20 mouse cellular contexts compared by ENCODE assay signal in the genomic region with DNA sequence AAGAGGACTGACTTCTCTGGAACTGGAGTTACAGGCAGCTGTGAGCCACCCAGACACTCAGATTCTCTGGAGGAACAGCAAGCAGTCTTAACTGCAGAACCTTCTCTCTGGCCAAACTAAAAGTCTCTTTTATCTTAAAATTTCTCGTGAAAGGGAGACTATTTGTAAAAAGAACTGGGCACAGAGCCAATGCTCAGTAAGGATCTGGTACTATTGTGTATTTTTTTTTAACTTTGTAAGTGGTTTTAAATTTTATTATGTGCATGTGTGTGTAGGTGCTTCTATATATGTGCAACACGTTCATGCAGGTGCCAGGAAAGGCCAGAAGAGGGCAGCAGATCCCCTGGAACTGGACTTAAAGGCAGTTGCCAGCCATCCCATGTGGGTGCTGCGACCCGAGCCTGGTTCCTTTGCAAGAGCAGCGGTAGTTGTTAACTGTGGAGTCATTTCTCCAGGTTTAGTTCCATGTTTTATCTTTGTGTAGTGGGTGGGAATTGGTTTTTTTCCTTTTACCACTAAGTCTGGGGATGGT. TPM values are rescaled to one million over a fixed set of nuclear protein-coding genes. Genes with fewer than 3 reads are reported as not detected.
DNase-seq lines count a peak whose midpoint lies in the region; ATAC-seq and TF ChIP-seq lines count a peak whose summit lies in the region.
"Had no signal": no experiment of that assay in that cellular context is flagged by ENCODE, and none has a peak within 500 bp of the region (broad histone marks: within the 10 kb centered on the region; RNA-seq: fewer than 3 reads in every experiment).

No protein-coding gene starts in this region.

- no peaks in the 10 kb centered on the region for H3K36me3 ChIP-seq in kidney, adult 2 months (ENCODE audit: control insufficient read depth, insufficient read depth, low read length)
- H3K36me3 ChIP-seq in testis, adult 2 months (ENCODE audit: control insufficient read depth, insufficient read depth, low read length) = no peaks in the 10 kb centered on the region
- H3K36me3 ChIP-seq in limb, embryonic 15.5 days = no peaks in the 10 kb centered on the region
- H3K36me3 ChIP-seq: G1E; heart, embryonic 13.5 days; hindbrain, embryonic 13.5 days; neural tube, embryonic 13.5 days had no signal

- H3K4me1 ChIP-seq in kidney, adult 2 months (ENCODE audit: control insufficient read depth, insufficient read depth, low read length) = peaks cover under 1% of the 10 kb centered on the region; the same call in 1 of the 2 replicates
- peaks cover 26% of the 10 kb centered on the region for H3K4me1 ChIP-seq in testis, adult 2 months (ENCODE audit: control insufficient read depth, insufficient read depth, low read length)
- H3K4me1 ChIP-seq in limb, embryonic 15.5 days = peaks cover 38% of the 10 kb centered on the region

- no peak overlapping the region for H3K4me3 ChIP-seq in kidney, adult 2 months (ENCODE audit: insufficient read depth, low read depth, low read length)
- H3K4me3 ChIP-seq in testis, adult 2 months (ENCODE audit: control insufficient read depth, low read depth, low read length) = peak overlapping the region; percentile 26
- no peak overlapping the region for H3K4me3 ChIP-seq in limb, embryonic 15.5 days
- H3K4me3 ChIP-seq: heart, embryonic 13.5 days; hindbrain, embryonic 13.5 days; neural tube, embryonic 13.5 days had no signal

- no peak for TF ChIP-seq POLR2A in kidney, adult 2 months (IDR thresholded peaks at IDR 0.05; ENCODE audit: low read depth, low read length)
- TF ChIP-seq POLR2A in testis, adult 2 months (IDR thresholded peaks at IDR 0.05; ENCODE audit: control insufficient read depth, low read depth, low read length) = no peak

- DNase-seq in kidney, adult 2 months = no peak
- DNase-seq in kidney, adult 9 months = no peak
- DNase-seq in testis, postnatal 14 days (ENCODE audit: low spot score) = no peak
- DNase-seq in R1 (ENCODE audit: low read depth, low spot score) = peak; percentile 57
- DNase-seq in layer of hippocampus, postnatal 14 days (ENCODE audit: low spot score in 2 of 2) = no peak
- DNase-seq: cerebellum, adult 9-10 months; lung, postnatal 36 days; midbrain, embryonic 14.5 days; thymus, postnatal 25 days had no signal

- 77% methylated on average over 5 of the region's 5 CpGs for WGBS in kidney, adult 2 months
- 62% methylated on average over 5 of the region's 5 CpGs for WGBS in limb, embryonic 15.5 days

- no peak for ATAC-seq in limb, embryonic 15.5 days (ENCODE audit: insufficient number of reproducible peaks, low FRiP score, low TSS enrichment, low read depth)

- no peak overlapping the region for H3K9ac ChIP-seq in limb, embryonic 15.5 days
- H3K9ac ChIP-seq: heart, embryonic 13.5 days; hindbrain, embryonic 13.5 days; neural tube, embryonic 13.5 days had no signal

- no peaks in the 10 kb centered on the region for H3K9me3 ChIP-seq in limb, embryonic 15.5 days
- H3K9me3 ChIP-seq: neural tube, embryonic 13.5 days had no signal

- peaks cover 8% of the 10 kb centered on the region; the same call in 1 of the 2 replicates for H3K27me3 ChIP-seq in kidney, adult 2 months (replicated peaks; ENCODE audit: control insufficient read depth, insufficient read depth, low read length)
- H3K27me3 ChIP-seq in testis, adult 2 months (ENCODE audit: control insufficient read depth, insufficient read depth, low read length) = no peaks in the 10 kb centered on the region; the same call in none of the 2 replicates
- H3K27me3 ChIP-seq in limb, embryonic 15.5 days = peaks cover 36% of the 10 kb centered on the region

- no peak overlapping the region for H3K4me2 ChIP-seq in limb, embryonic 15.5 days
- H3K4me2 ChIP-seq: heart, embryonic 13.5 days; hindbrain, embryonic 13.5 days; neural tube, embryonic 13.5 days had no signal

- TF ChIP-seq CTCF in kidney, adult 2 months (conservative IDR thresholded peaks at IDR 0.05; ENCODE audit: insufficient read depth, insufficient read length, low read depth, low read length) = 0 out of 2 replicates have a peak, but pooled peaks have one; percentile 4
- peak; percentile 45; the same call in 1 of the 2 replicates for TF ChIP-seq CTCF in testis, adult 2 months (IDR thresholded peaks at IDR 0.05; ENCODE audit: control insufficient read depth, insufficient read depth, insufficient replicate concordance, low read depth, low read length)

- no peak overlapping the region for H3K27ac ChIP-seq in kidney, adult 2 months (ENCODE audit: insufficient read depth, low read depth, low read length)
- H3K27ac ChIP-seq in testis, adult 2 months (ENCODE audit: control insufficient read depth, insufficient read depth, low read depth, low read length) = no peak overlapping the region
- H3K27ac ChIP-seq in limb, embryonic 15.5 days = peak overlapping the region; percentile 40; the same call in 1 of the 2 replicates
- H3K27ac ChIP-seq: heart, embryonic 13.5 days; hindbrain, embryonic 13.5 days; neural tube, embryonic 13.5 days had no signal

RNA-seq across cellular contexts. Expression of gene 1700067P10Rik, which starts 4.2 kb away (rescaled TPM):
- not detected in 2 replicates for polyA plus RNA-seq in kidney, adult 2 months (2012; rRNA removed)
- 159 and 164 TPM in 2 replicates for polyA plus RNA-seq in testis, adult 2 months (2012; rRNA removed)
- not detected in 2 replicates for polyA plus RNA-seq in limb, embryonic 15.5 days (2015; fragmentation: Nextera tagmentation; extraction: Ambion mirVana)
- not detected for total RNA-seq in layer of hippocampus, postnatal 14 days (2021)
- total RNA-seq: gastrocnemius, adult 8-10 months; layer of hippocampus, postnatal 25 days; liver, adult 2 months had no signal
- polyA plus RNA-seq: forebrain, embryonic 11.5 days; G1E; heart, embryonic 13.5 days; kidney, embryonic 14.5 days; liver, adult 2 months; midbrain, embryonic 14.5 days; neural tube, embryonic 13.5 days had no signal

RNA-seq across cellular contexts. Expression of gene 9830107B12Rik, which starts 52.7 kb away (rescaled TPM):
- polyA plus RNA-seq in kidney, adult 2 months (2012; rRNA removed) = not detected in 2 replicates
- polyA plus RNA-seq in testis, adult 2 months (2012; rRNA removed) = not detected in 2 replicates
- polyA plus RNA-seq in limb, embryonic 15.5 days (2015; fragmentation: Nextera tagmentation; extraction: Ambion mirVana) = 0.12 TPM in 1 of 2 replicates, not detected in the other
- total RNA-seq in layer of hippocampus, postnatal 14 days (2021) = not detected
- total RNA-seq: gastrocnemius, adult 8-10 months; layer of hippocampus, postnatal 25 days; liver, adult 2 months had no signal
- polyA plus RNA-seq: forebrain, embryonic 11.5 days; G1E; heart, embryonic 13.5 days; hindbrain, embryonic 13.5 days; kidney, embryonic 14.5 days; liver, adult 2 months; midbrain, embryonic 14.5 days; neural tube, embryonic 13.5 days had no signal

RNA-seq across cellular contexts. Expression of gene 1700122O11Rik, which starts 55.3 kb away (rescaled TPM):
- not detected in 2 replicates for polyA plus RNA-seq in kidney, adult 2 months (2012; rRNA removed)
- 19.1 and 19.7 TPM in 2 replicates for polyA plus RNA-seq in testis, adult 2 months (2012; rRNA removed)
- not detected in 2 replicates for polyA plus RNA-seq in limb, embryonic 15.5 days (2015; fragmentation: Nextera tagmentation; extraction: Ambion mirVana)
- total RNA-seq in layer of hippocampus, postnatal 14 days (2021) = not detected
- total RNA-seq: G1E; gastrocnemius, adult 8-10 months; layer of hippocampus, postnatal 25 days; liver, adult 2 months had no signal
- polyA plus RNA-seq: forebrain, embryonic 11.5 days; G1E; heart, embryonic 13.5 days; hindbrain, embryonic 13.5 days; kidney, embryonic 14.5 days; liver, adult 2 months; midbrain, embryonic 14.5 days; neural tube, embryonic 13.5 days had no signal

Comparison
In these comparisons a context has a peak if more than half of its experiments do, and no peak if none do; other contexts are left out.
1. RNA of gene 1700067P10Rik, which starts 4.2 kb away (polyA plus RNA-seq): 159 to 164 TPM in testis, adult 2 months; not detected in kidney, adult 2 months and not detected in limb, embryonic 15.5 days; every median in the first group is over 100 times any median in the second.
2. RNA of gene 1700122O11Rik, which starts 55.3 kb away (polyA plus RNA-seq): 19.1 to 19.7 TPM in testis, adult 2 months; not detected in kidney, adult 2 months and not detected in limb, embryonic 15.5 days; every median in the first group is over 10 times any median in the second.